Mouse (Mus musculus) C2C12 (cell line): ENCODE data around the gene Tmtc1.

ENCODE experiments used
- CTCF ChIP-seq: IDR thresholded peaks from one replicate; pipeline ENCODE4 v1.5.1; 2011; ENCODE audit not compliant: control insufficient read depth, insufficient read depth, insufficient read length
- MAX ChIP-seq: IDR thresholded peaks from one replicate; pipeline ENCODE4 v1.6.1; 2011; ENCODE audit warnings: mild to moderate bottlenecking, control low read depth
- MYOD1 ChIP-seq: IDR thresholded peaks from one replicate; pipeline ENCODE4 v1.6.1; 2011; ENCODE audit warnings: low read depth; ENCODE audit not compliant: control insufficient read depth, insufficient read length
- MYOG ChIP-seq: IDR thresholded peaks from one replicate; pipeline ENCODE4 v1.6.1; 2011; ENCODE audit not compliant: control insufficient read depth, insufficient read length; ENCODE audit errors: extremely low read depth
- USF1 ChIP-seq: IDR thresholded peaks from one replicate; pipeline ENCODE4 v1.6.1; 2011; ENCODE audit warnings: low read depth, mild to moderate bottlenecking, control low read depth, moderate library complexity

DNA sequence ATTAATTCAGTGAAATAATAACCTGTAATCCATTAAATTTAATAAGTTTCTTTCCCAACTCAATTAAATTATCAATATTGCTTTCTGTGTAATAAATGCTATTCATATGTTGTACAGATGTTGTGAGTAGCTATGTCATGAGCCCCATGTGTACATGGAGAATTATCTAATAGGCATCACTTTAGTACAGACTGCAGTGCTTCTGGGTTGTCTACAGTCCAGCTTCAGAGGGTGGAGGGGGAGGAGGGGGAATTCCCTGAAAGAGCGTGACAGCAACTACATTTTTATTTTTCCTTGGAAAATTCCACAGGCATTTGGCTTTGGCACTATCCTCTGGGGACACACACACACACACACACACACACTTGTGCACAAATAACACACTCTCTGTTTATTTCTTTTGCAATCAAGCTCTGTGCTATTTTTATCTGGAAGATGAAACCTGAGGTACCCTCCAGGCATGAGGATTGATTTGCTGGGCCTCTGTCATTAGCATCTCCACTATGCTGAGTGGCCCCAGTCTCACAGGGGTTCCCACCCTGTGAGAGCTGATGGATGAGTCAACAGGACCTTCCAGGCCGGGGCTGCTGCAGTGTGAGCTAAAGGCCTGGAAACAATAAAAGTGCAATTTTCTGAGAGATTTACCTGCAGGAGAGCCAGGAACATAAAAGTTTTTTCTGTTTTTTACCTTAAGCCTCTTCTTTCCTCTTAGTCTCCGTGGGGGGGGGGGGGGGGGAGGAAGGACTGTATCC, 23.2 kb upstream of the Tmtc1 start:
- TF ChIP-seq CTCF (no peak), MAX (no peak), USF1 (no peak), MYOG (no peak), MYOD1 (no peak)
